Mouse (Mus musculus) midbrain, embryonic 11.5 days (tissue): ENCODE data around the gene Adam19. TPM values are rescaled to one million over a fixed set of nuclear protein-coding genes. Genes with fewer than 3 reads are reported as not detected.
"Not testable (repeated sequence)": the region's sequence is repeated elsewhere in the genome, so short reads cannot be mapped to it uniquely, and the experiment has no call there.

Experiments
- ATAC-seq: fragments of 200-750 bp; cut with Nextera tagmentation; 2 replicates; pipeline ENCODE4 v1.8.0; 2017; ENCODE audit warnings: moderate TSS enrichment, moderate library complexity; ENCODE audit not compliant: low FRiP score
- DNase-seq: peaks from one replicate; pipeline ENCODE4 v3.0.0; 2015; ENCODE audit warnings: low spot score; ENCODE audit errors: missing footprints
- H3K27ac ChIP-seq: fragments of 300-500 bp; sonication (generic); 2 replicates; pipeline ENCODE4 v1.5.1; 2014; ENCODE audit warnings: low read depth, low read length
- H3K27me3 ChIP-seq: fragments of 300-500 bp; sonication (generic); 2 replicates; pipeline ENCODE4 v1.6.1; 2014; ENCODE audit warnings: mild to moderate bottlenecking, low read length, moderate library complexity, mixed read lengths; ENCODE audit not compliant: control insufficient read depth, insufficient read depth
- H3K36me3 ChIP-seq: fragments of 300-500 bp; sonication (generic); 2 replicates; pipeline ENCODE4 v1.6.1; 2014; ENCODE audit warnings: mild to moderate bottlenecking, low read length, moderate library complexity, mixed read lengths; ENCODE audit not compliant: control insufficient read depth, insufficient read depth
- H3K4me1 ChIP-seq: fragments of 300-500 bp; sonication (generic); 2 replicates; pipeline ENCODE4 v1.6.1; 2014; ENCODE audit warnings: low read length; ENCODE audit not compliant: control insufficient read depth, insufficient read depth
- H3K4me2 ChIP-seq: fragments of 300-500 bp; sonication (generic); 2 replicates; pipeline ENCODE4 v1.6.1; 2014; ENCODE audit warnings: mild to moderate bottlenecking, moderate library complexity
- H3K4me3 ChIP-seq: fragments of 300-500 bp; sonication (generic); 2 replicates; pipeline ENCODE4 v1.5.1; 2014; ENCODE audit warnings: low read depth, low read length
- H3K9ac ChIP-seq: fragments of 300-500 bp; sonication (generic); 2 replicates; pipeline ENCODE4 v1.6.1; 2014; ENCODE audit warnings: low read length
- H3K9me3 ChIP-seq: fragments of 300-500 bp; sonication (generic); 2 replicates; pipeline ENCODE4 v1.6.1; 2016; ENCODE audit warnings: low read length; ENCODE audit not compliant: control insufficient read depth
- WGBS: fragments of 180-500 bp; shearing (Covaris S2); extraction: QIAGEN DNeasy Blood & Tissue Kit; methylation state at CpG from one replicate; pipeline ENCODE4 v1.1.7; 2014; 5-methylcytosine and 5-hydroxymethylcytosine counted together
- polyA plus RNA-seq: library from polyadenylated mRNA; unstranded; fragments of >200 nt; fragmentation: Nextera tagmentation; extraction: Ambion mirVana; gene quantifications from 2 replicates; pipeline ENCODE4 v1.2.1, GENCODE M21; 2014

The Adam19 gene
- polyA plus RNA-seq, 1 experiment from 2014 or later, result 6.1 TPM

- DNase-seq, result peak; percentile 85
- not testable (repeated sequence) for H3K27me3 ChIP-seq, H3K4me2 ChIP-seq, H3K4me3 ChIP-seq, ATAC-seq, H3K36me3 ChIP-seq, H3K4me1 ChIP-seq, H3K9me3 ChIP-seq, H3K27ac ChIP-seq, H3K9ac ChIP-seq
- WGBS, result 27% methylated on average over 19 of the region's 19 CpGs
Observed at GRCm38 (mm10) chr11:46052105-46052659, 3.6 kb upstream of the Adam19 start, which contains the start of gene Gm12166. Gene Gm12166, minus strand, starts transcription at chr11:46052321.

- not testable (repeated sequence) for ATAC-seq, H3K9me3 ChIP-seq, H3K27me3 ChIP-seq, H3K36me3 ChIP-seq, H3K27ac ChIP-seq, H3K4me2 ChIP-seq, H3K4me3 ChIP-seq, H3K4me1 ChIP-seq, H3K9ac ChIP-seq
- 99% methylated on average over 3 of the region's 3 CpGs for WGBS
- peak; percentile 73 for DNase-seq
Observed at GRCm38 (mm10) chr11:46053457-46053856, 2.3 kb upstream of the Adam19 start.

- H3K4me1 ChIP-seq, result peaks cover 4% of the 10 kb centered on the region; the same call in 1 of the 2 replicates
- H3K4me3 ChIP-seq, result no peak overlapping the region
- ATAC-seq, result no peak
- no peaks in the 10 kb centered on the region for H3K36me3 ChIP-seq
- H3K27ac ChIP-seq, result no peak overlapping the region
- WGBS, result 54% methylated on average over 5 of the region's 5 CpGs
- H3K9me3 ChIP-seq, result no peaks in the 10 kb centered on the region
- no peak overlapping the region for H3K9ac ChIP-seq
- H3K27me3 ChIP-seq, result peaks cover 2% of the 10 kb centered on the region; the same call in 1 of the 2 replicates
- no peak overlapping the region for H3K4me2 ChIP-seq
- peak; percentile 75 for DNase-seq
Observed at GRCm38 (mm10) chr11:46054311-46054710, 1.5 kb upstream of the Adam19 start.

DNA sequence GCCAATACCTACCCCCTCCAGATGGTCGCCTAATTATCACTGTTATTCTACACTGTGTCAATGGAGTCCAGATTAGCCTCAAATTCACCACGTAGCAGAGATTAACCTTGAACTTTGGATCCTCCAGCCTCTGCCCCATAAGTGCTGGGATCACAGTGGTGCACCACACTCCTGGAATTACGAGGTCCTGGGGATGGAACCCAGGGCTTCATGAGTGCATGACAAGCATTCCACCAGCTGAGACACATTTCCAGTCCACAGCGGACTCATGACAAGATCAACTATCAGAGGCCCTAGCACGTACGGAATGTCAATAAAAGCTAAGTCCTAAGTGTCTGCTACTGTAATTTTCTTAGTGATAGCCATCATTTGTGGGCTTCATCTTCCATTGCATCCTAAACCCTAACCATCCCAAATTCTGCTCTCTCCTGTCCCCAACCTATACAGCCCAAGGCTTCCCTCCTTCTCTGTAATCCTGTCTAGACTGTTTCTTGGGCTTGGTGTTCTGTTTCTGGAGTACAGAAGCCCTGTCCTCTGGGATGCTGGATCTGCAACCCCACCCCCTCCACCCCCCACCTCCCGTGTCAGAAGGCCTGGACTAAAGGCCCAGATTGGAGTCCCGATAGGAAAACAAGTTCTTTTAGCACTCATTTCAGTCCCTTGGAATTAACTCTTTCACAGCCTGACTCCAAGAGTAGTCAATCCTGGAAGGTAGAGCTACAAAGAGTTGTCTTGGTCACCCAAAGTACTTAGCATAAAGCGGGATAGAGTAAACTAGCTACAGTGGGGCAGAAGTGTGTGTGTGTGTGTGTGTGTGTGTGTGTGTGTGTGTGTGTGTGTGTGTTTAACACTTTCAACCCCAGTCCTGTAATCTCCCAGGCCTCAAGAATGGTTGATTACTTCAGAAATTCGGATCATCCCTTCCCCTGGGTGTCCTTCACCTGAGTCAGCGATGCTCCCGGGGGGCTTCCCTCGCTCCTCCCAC is 589 bp upstream of the Adam19 start:
- Histone ChIP-seq H3K4me2 (peak overlapping the region; percentile 67), H3K27ac (no peak overlapping the region), H3K27me3 (peaks cover 2% of the 10 kb centered on the region; the same call in 1 of the 2 replicates), H3K4me3 (peak overlapping the region; percentile 47), H3K9ac (peak overlapping the region; percentile 80; the same call in 1 of the 2 replicates), H3K36me3 (no peaks in the 10 kb centered on the region), H3K4me1 (peaks cover 4% of the 10 kb centered on the region; the same call in 1 of the 2 replicates), H3K9me3 (no peaks in the 10 kb centered on the region)
- DNase-seq (peak; percentile 91), ATAC-seq (peak; percentile 45; the same call in 1 of the 2 replicates)
- 29% methylated on average over 13 of the region's 13 CpGs for WGBS

GRCm38 (mm10) chr11:46056770-46057411 is 1.1 kb downstream of the Adam19 start:
- Histone ChIP-seq H3K4me1 (peaks cover 4% of the 10 kb centered on the region; the same call in 1 of the 2 replicates), H3K4me3 (peak overlapping the region; percentile 47), H3K9me3 (no peaks in the 10 kb centered on the region), H3K4me2 (peak overlapping the region; percentile 67), H3K9ac (peak overlapping the region; percentile 80), H3K27ac (peak overlapping the region; percentile 73), H3K27me3 (peaks cover 2% of the 10 kb centered on the region; the same call in 1 of the 2 replicates), H3K36me3 (no peaks in the 10 kb centered on the region)
- WGBS, result 3% methylated on average over 25 of the region's 25 CpGs
- DNase-seq (peak; percentile 91), ATAC-seq (no peak; the same call in 1 of the 2 replicates)

DNA sequence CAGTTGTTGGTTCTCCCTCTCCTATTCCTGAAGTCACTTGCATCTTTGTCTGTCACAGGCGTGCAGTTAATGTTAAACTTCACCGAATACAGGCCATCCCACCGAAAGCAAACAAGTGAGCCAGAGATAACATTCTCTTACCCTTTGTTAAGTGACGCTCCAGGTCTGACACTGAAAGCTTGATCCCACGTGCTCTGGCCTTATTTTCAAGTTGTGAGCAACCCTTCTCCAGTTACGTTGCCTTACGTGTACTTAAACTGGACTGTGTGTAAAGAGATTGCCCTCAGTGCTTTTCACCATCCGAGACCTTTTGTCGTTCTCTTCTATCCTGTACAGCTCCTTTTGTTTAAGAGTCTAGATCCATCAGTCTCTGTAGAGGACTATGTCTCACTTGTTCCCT is 2.2 kb downstream of the Adam19 start:
- Histone ChIP-seq H3K4me1 (peaks cover 4% of the 10 kb centered on the region; the same call in 1 of the 2 replicates), H3K9ac (no peak overlapping the region), H3K36me3 (no peaks in the 10 kb centered on the region), H3K27ac (no peak overlapping the region), H3K4me2 (no peak overlapping the region), H3K27me3 (peaks cover 2% of the 10 kb centered on the region; the same call in 1 of the 2 replicates), H3K9me3 (no peaks in the 10 kb centered on the region), H3K4me3 (no peak overlapping the region)
- no peak for ATAC-seq
- DNase-seq, result peak; percentile 82
- 62% methylated on average over 9 of the region's 9 CpGs for WGBS

DNA sequence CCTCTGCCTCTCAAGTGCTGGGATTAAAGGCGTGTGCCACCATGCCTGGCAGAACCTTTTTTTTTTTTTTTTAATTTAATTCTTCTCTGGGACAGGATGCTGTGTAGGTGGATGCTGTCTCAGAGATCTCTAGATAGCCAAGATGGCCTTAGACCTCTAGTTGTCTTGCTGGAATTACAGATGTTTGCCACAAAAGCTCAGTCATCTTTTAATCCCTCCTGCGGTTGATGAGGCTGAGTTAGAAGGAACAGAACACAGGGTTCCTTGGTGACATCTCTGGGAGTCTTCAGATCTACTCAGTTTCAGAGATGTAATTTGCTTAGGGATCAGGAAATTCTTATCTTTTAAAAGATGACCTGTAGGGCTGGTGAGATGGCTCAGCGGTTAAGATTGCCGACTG is 3.1 kb downstream of the Adam19 start:
- H3K36me3 ChIP-seq, result no peaks in the 10 kb centered on the region
- DNase-seq (peak; percentile 71), ATAC-seq (no peak)
- H3K27me3 ChIP-seq, result peaks cover 2% of the 10 kb centered on the region; the same call in 1 of the 2 replicates
- H3K4me2 ChIP-seq, result no peak overlapping the region
- no peak overlapping the region for H3K4me3 ChIP-seq
- no peaks in the 10 kb centered on the region for H3K9me3 ChIP-seq
- no peak overlapping the region for H3K27ac ChIP-seq
- peaks cover 4% of the 10 kb centered on the region; the same call in 1 of the 2 replicates for H3K4me1 ChIP-seq
- no peak overlapping the region for H3K9ac ChIP-seq
- WGBS, result 93% methylated on average over 4 of the region's 4 CpGs

- ATAC-seq (no peak), DNase-seq (no peak)
- peaks cover 6% of the 10 kb centered on the region for H3K4me1 ChIP-seq
- H3K4me2 ChIP-seq, result no peak overlapping the region
- no peaks in the 10 kb centered on the region for H3K9me3 ChIP-seq
- H3K9ac ChIP-seq, result no peak overlapping the region
- no peak overlapping the region for H3K27ac ChIP-seq
- H3K36me3 ChIP-seq, result no peaks in the 10 kb centered on the region
- WGBS, result 66% methylated on average over 8 of the region's 8 CpGs
- H3K4me3 ChIP-seq, result no peak overlapping the region
- peaks cover 2% of the 10 kb centered on the region; the same call in 1 of the 2 replicates for H3K27me3 ChIP-seq
Observed at GRCm38 (mm10) chr11:46059887-46060650, 4.3 kb downstream of the Adam19 start.
